Mouse (Mus musculus) kidney, adult 2 months (tissue): ENCODE results near the gene Tbx6.

Experiments
- CTCF ChIP-seq: fragments of 200-500 bp; conservative IDR thresholded peaks from 2 replicates; pipeline ENCODE4 v1.5.1; 2011; ENCODE audit warnings: low read depth, mild to moderate bottlenecking, control low read depth, low read length, moderate library complexity, mixed read lengths; ENCODE audit not compliant: insufficient read depth, insufficient read length
- POLR2A ChIP-seq: fragments of 200-500 bp; IDR thresholded peaks from one replicate; pipeline ENCODE4 v1.6.1; 2011; ENCODE audit warnings: low read depth, low read length, control low read depth

GRCm38 (mm10) chr7:126767001-126767400 lies 14.3 kb upstream of the Tbx6 start:
- TF ChIP-seq CTCF (no peak), POLR2A (no peak)
